Mouse (Mus musculus) lung, postnatal 0 days (tissue): ENCODE results near the gene Tph1.

Experiments
- CTCF ChIP-seq: IDR thresholded peaks from 2 replicates; pipeline ENCODE4 v1.5.1; 2016; ENCODE audit warnings: antibody characterized with exemption, mild to moderate bottlenecking
- EP300 ChIP-seq: IDR thresholded peaks from 2 replicates; pipeline ENCODE4 v1.6.1; 2016; ENCODE audit warnings: antibody characterized with exemption, mild to moderate bottlenecking, control low read depth

DNA sequence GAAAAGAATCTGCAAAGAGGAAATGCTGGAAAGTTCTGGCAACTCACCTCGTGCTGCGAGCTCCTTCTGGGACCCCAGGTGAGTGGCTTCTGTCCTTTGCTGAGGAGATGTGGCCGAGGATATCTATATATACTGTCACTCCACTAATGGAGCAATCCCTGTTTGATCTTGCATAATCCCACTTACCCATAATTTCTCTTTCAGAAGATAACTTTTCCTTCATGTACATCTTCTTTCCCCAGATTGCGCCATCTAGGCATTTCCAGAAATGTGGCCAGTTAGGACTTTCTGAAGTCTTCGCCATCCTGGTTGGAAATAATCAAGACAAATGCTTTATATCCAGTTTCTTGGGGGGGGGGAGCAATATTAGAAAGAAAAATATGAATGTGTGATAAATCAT lies 43.3 kb upstream of the Tph1 start, which contains the start of gene Saa3:
- no peak for TF ChIP-seq EP300
- TF ChIP-seq CTCF: no peak
